ENCODE assay signal across 9 mouse cellular contexts in genomic region chr1:73987705-73988201, GRCm38 (mm10).
A peak's percentile ranks its signal among the peaks of the same experiment; 100 is the strongest.
DNase-seq lines count a peak whose midpoint lies in the region; ATAC-seq and TF ChIP-seq lines count a peak whose summit lies in the region.
"Had no signal": no experiment of that assay in that cellular context is flagged by ENCODE, and none has a peak within 500 bp of the region (broad histone marks: within the 10 kb centered on the region; RNA-seq: fewer than 3 reads in every experiment).

No protein-coding gene starts in this region.

- TF ChIP-seq POLR2A in heart, adult 2 months (IDR thresholded peaks at IDR 0.05; ENCODE audit: insufficient read depth, low read depth, low read length): no peak
- TF ChIP-seq POLR2A in kidney, adult 2 months (IDR thresholded peaks at IDR 0.05; ENCODE audit: low read depth, low read length): no peak

- no peak overlapping the region for H3K4me3 ChIP-seq in heart, adult 2 months
- no peak overlapping the region for H3K4me3 ChIP-seq in kidney, adult 2 months (ENCODE audit: insufficient read depth, low read depth, low read length)
- H3K4me3 ChIP-seq in lung, embryonic 16.5 days (ENCODE audit: low read length): no peak overlapping the region
- H3K4me3 ChIP-seq in hindbrain, embryonic 10.5 days: no peak overlapping the region

- H3K79me2 ChIP-seq in heart, adult 2 months (replicated peaks; ENCODE audit: control insufficient read depth, insufficient read depth, low read length): peaks cover 1% of the 10 kb centered on the region; the same call in 1 of the 2 replicates

- intact Hi-C loops in gastrocnemius, postnatal 14 days (cut with DNase I; ENCODE audit: low total_unique reads): loop anchor here (5.0 kb wide), 1 partner anchor 90 kb away; no protein-coding TSS in a partner anchor
- intact Hi-C loops in heart, adult 2 months (cut with DNase I): loop anchor here (1.0 kb wide), 1 partner anchor 11 kb away; no protein-coding TSS in a partner anchor

- H3K4me1 ChIP-seq in heart, adult 2 months (ENCODE audit: control insufficient read depth, insufficient read depth, low read length): peaks cover 18% of the 10 kb centered on the region
- H3K4me1 ChIP-seq in kidney, adult 2 months (ENCODE audit: control insufficient read depth, insufficient read depth, low read length): peaks cover 8% of the 10 kb centered on the region
- H3K4me1 ChIP-seq in lung, embryonic 16.5 days (replicated peaks; ENCODE audit: control insufficient read depth, insufficient read depth, low read length): peaks cover 33% of the 10 kb centered on the region
- peaks cover 17% of the 10 kb centered on the region for H3K4me1 ChIP-seq in hindbrain, embryonic 10.5 days (replicated peaks)

- no peaks in the 10 kb centered on the region for H3K27me3 ChIP-seq in heart, adult 2 months (ENCODE audit: control insufficient read depth, insufficient read depth, low read length)
- no peaks in the 10 kb centered on the region for H3K27me3 ChIP-seq in kidney, adult 2 months (replicated peaks; ENCODE audit: control insufficient read depth, insufficient read depth, low read length)
- H3K27me3 ChIP-seq in lung, embryonic 16.5 days (ENCODE audit: control insufficient read depth, insufficient read depth, low read depth, low read length): no peaks in the 10 kb centered on the region
- H3K27me3 ChIP-seq in hindbrain, embryonic 10.5 days (ENCODE audit: insufficient read depth, poor library complexity, severe bottlenecking): no peaks in the 10 kb centered on the region

- 6% methylated on average over 7 of the region's 9 CpGs for WGBS in heart, adult 2 months
- 35% methylated on average over 9 of the region's 9 CpGs for WGBS in kidney, adult 2 months
- 25% methylated on average over 7 of the region's 9 CpGs for WGBS in lung, embryonic 16.5 days
- WGBS in hindbrain, embryonic 10.5 days: 59% methylated on average over 9 of the region's 9 CpGs

- peak; percentile 38 for DNase-seq in gastrocnemius, postnatal 14 days
- DNase-seq in gastrocnemius, adult 18-20 months (ENCODE audit: low spot score): no peak
- peak; percentile 76 to 86 for DNase-seq in heart, adult 2 months
- peak; percentile 85 for DNase-seq in kidney, adult 2 months
- no peak for DNase-seq in hindbrain, embryonic 10.5 days (ENCODE audit: low spot score)
- no peak for DNase-seq in adrenal gland, adult 8-10 months
- DNase-seq in thymus, postnatal 14 days: no peak
- DNase-seq: cerebellum, postnatal 25 days had no signal

- peak; percentile 99 for TF ChIP-seq EP300 in heart, adult 2 months (IDR thresholded peaks at IDR 0.05; ENCODE audit: insufficient read depth, low read depth, low read length)

- H3K9ac ChIP-seq in heart, adult 2 months (ENCODE audit: low read depth, low read length): peak overlapping the region; percentile 18
- H3K9ac ChIP-seq in lung, embryonic 16.5 days (ENCODE audit: low read length): no peak overlapping the region

- peaks cover 30% of the 10 kb centered on the region for H3K36me3 ChIP-seq in heart, adult 2 months (ENCODE audit: control insufficient read depth, insufficient read depth, low read length)
- H3K36me3 ChIP-seq in kidney, adult 2 months (ENCODE audit: control insufficient read depth, insufficient read depth, low read length): peaks cover 52% of the 10 kb centered on the region
- H3K36me3 ChIP-seq in lung, embryonic 16.5 days (ENCODE audit: control insufficient read depth, insufficient read depth, low read length): peaks cover 48% of the 10 kb centered on the region
- H3K36me3 ChIP-seq in hindbrain, embryonic 10.5 days: peaks cover 57% of the 10 kb centered on the region

- peak overlapping the region; percentile 81 for H3K27ac ChIP-seq in heart, adult 2 months
- peak overlapping the region; percentile 58 for H3K27ac ChIP-seq in kidney, adult 2 months (ENCODE audit: insufficient read depth, low read depth, low read length)
- H3K27ac ChIP-seq in lung, embryonic 16.5 days (ENCODE audit: low read length): peak overlapping the region; percentile 84
- no peak overlapping the region for H3K27ac ChIP-seq in hindbrain, embryonic 10.5 days

- no peak overlapping the region for H3K4me2 ChIP-seq in lung, embryonic 16.5 days (ENCODE audit: low read depth, low read length)

- H3K9me3 ChIP-seq in lung, embryonic 16.5 days (ENCODE audit: control insufficient read depth, low read length): no peaks in the 10 kb centered on the region
- H3K9me3 ChIP-seq in hindbrain, embryonic 10.5 days: no peaks in the 10 kb centered on the region

- no peak for TF ChIP-seq CTCF in heart, adult 2 months (IDR thresholded peaks at IDR 0.05)
- TF ChIP-seq CTCF in kidney, adult 2 months (conservative IDR thresholded peaks at IDR 0.05; ENCODE audit: insufficient read depth, insufficient read length, low read depth, low read length): no peak

- peak; percentile 65 for ATAC-seq in lung, embryonic 16.5 days (ENCODE audit: low read depth)

Comparison
In these comparisons a context has a peak if more than half of its experiments do, and no peak if none do; other contexts are left out.
1. DNase-seq: peak in gastrocnemius, postnatal 14 days (single experiment), heart, adult 2 months (2 of 2) and kidney, adult 2 months (single experiment); none in gastrocnemius, adult 18-20 months (single experiment), hindbrain, embryonic 10.5 days (single experiment), adrenal gland, adult 8-10 months (single experiment) and thymus, postnatal 14 days (single experiment).